Mouse (Mus musculus) v-Abl transformed pro-B cells (cell line): ENCODE measurements around the gene Pcp2.

ENCODE experiments used
- in situ Hi-C, 2 experiments: fragments of 400-800 bp; cut with MboI; formaldehyde crosslinking; loops; one replicate each; pipeline ENCODE4 v1.15.1; 2025; ENCODE audit not compliant: unreplicated experiment in 2 of 2

Pcp2 gene

GRCm38 (mm10) chr8:3576211-3576960 lies 49.0 kb downstream of the Pcp2 start:
- in situ Hi-C loops, result no loop called here

- in situ Hi-C loops, result loop anchor here (25.0 kb wide), 1 partner anchor 388 kb away; the partner anchor contains the start of gene Cd209c (in 2 of the 2)
These were observed 50.8 kb downstream of the Pcp2 start for GRCm38 (mm10) chr8:3574546-3574945.
